Comparison of ENCODE assay signal across 18 mouse cellular contexts in genomic region chr11:6175506-6175905, GRCm38 (mm10). TPM values are rescaled to one million over a fixed set of nuclear protein-coding genes. Genes with fewer than 3 reads are reported as not detected.
A peak's percentile ranks its signal among the peaks of the same experiment; 100 is the strongest.
DNase-seq lines count a peak whose midpoint lies in the region; ATAC-seq and TF ChIP-seq lines count a peak whose summit lies in the region.
"Had no signal": no experiment of that assay in that cellular context is flagged by ENCODE, and none has a peak within 500 bp of the region (broad histone marks: within the 10 kb centered on the region; RNA-seq: fewer than 3 reads in every experiment).

No protein-coding gene starts in this region.

- 25% methylated on average over 1 of the region's 1 CpGs for WGBS in heart, embryonic 12.5 days
- WGBS in heart, embryonic 16.5 days: 14% methylated on average over 1 of the region's 1 CpGs
- WGBS in thymus, adult 2 months: 33% methylated on average over 1 of the region's 1 CpGs

- peaks cover 48% of the 10 kb centered on the region for H3K4me1 ChIP-seq in heart, embryonic 12.5 days (replicated peaks)
- H3K4me1 ChIP-seq in heart, embryonic 16.5 days (ENCODE audit: control insufficient read depth, insufficient read depth, low read length): peaks cover 45% of the 10 kb centered on the region
- peaks cover 22% of the 10 kb centered on the region for H3K4me1 ChIP-seq in thymus, adult 2 months (replicated peaks; ENCODE audit: control insufficient read depth, insufficient read depth, low read length)

- peak overlapping the region; percentile 74; the same call in 1 of the 2 replicates for H3K27ac ChIP-seq in heart, embryonic 12.5 days (ENCODE audit: poor library complexity, severe bottlenecking)
- peak overlapping the region; percentile 82 for H3K27ac ChIP-seq in heart, embryonic 16.5 days (ENCODE audit: low read length)
- no peak overlapping the region for H3K27ac ChIP-seq in thymus, adult 2 months (ENCODE audit: control insufficient read depth, insufficient read depth, low read length)
- H3K27ac ChIP-seq: embryonic facial prominence, embryonic 10.5 days; forebrain, embryonic 13.5 days; hindbrain, embryonic 12.5 days had no signal

- H3K4me2 ChIP-seq in heart, embryonic 12.5 days: no peak overlapping the region
- H3K4me2 ChIP-seq in heart, embryonic 16.5 days (ENCODE audit: low read depth, low read length): no peak overlapping the region
- H3K4me2 ChIP-seq: forebrain, embryonic 13.5 days; hindbrain, embryonic 12.5 days had no signal

- H3K9me3 ChIP-seq in heart, embryonic 12.5 days (replicated peaks): no peaks in the 10 kb centered on the region
- no peaks in the 10 kb centered on the region for H3K9me3 ChIP-seq in heart, embryonic 16.5 days (replicated peaks; ENCODE audit: control insufficient read depth, low read length)
- H3K9me3 ChIP-seq: embryonic facial prominence, embryonic 10.5 days; forebrain, embryonic 13.5 days; hindbrain, embryonic 12.5 days had no signal

- no peak for TF ChIP-seq POLR2A in thymus, adult 2 months (IDR thresholded peaks at IDR 0.05; ENCODE audit: control insufficient read depth, extremely low read depth, insufficient read depth, low read length, poor library complexity)

- no peak overlapping the region for H3K4me3 ChIP-seq in heart, embryonic 12.5 days
- H3K4me3 ChIP-seq in heart, embryonic 16.5 days (ENCODE audit: low read length): no peak overlapping the region
- H3K4me3 ChIP-seq in thymus, adult 2 months (ENCODE audit: control insufficient read depth, insufficient read depth, low read length): no peak overlapping the region
- H3K4me3 ChIP-seq: embryonic facial prominence, embryonic 10.5 days; forebrain, embryonic 13.5 days; hindbrain, embryonic 12.5 days had no signal

- H3K9ac ChIP-seq in heart, embryonic 12.5 days: no peak overlapping the region
- H3K9ac ChIP-seq in heart, embryonic 16.5 days (ENCODE audit: low read length): no peak overlapping the region
- H3K9ac ChIP-seq: forebrain, embryonic 13.5 days; forebrain, postnatal 0 days; hindbrain, embryonic 12.5 days had no signal

- ATAC-seq in heart, embryonic 12.5 days (ENCODE audit: insufficient number of reproducible peaks, low FRiP score): no peak
- ATAC-seq in heart, embryonic 16.5 days (replicated peaks; ENCODE audit: extremely low read depth, insufficient read depth, low FRiP score): no peak; the same call in 1 of the 2 replicates
- ATAC-seq: forebrain, embryonic 13.5 days; forebrain, postnatal 0 days; hindbrain, embryonic 16.5 days; inflammation-experienced regulatory T-cells, adult 6 months had no signal

- no peak for TF ChIP-seq CTCF in thymus, adult 2 months (IDR thresholded peaks at IDR 0.05; ENCODE audit: borderline replicate concordance, control insufficient read depth, extremely low read depth, insufficient read depth, low read length, poor library complexity)

- DNase-seq in heart, postnatal 10 days: no peak
- no peak for DNase-seq in heart, adult 18-20 months
- DNase-seq in thymus, postnatal 14 days: peak; percentile 36
- DNase-seq in thymus, adult 2 months: no peak
- peak; percentile 27 for DNase-seq in splenic B cell, adult 2 months (ENCODE audit: low read depth, low spot score)
- DNase-seq in frontal cortex, postnatal 14 days (ENCODE audit: low spot score in 2 of 2): no peak
- DNase-seq: cerebellum, postnatal 10 days; forebrain, postnatal 0 days; gastrocnemius, postnatal 10 days had no signal

- H3K36me3 ChIP-seq in heart, embryonic 12.5 days: no peaks in the 10 kb centered on the region
- no peaks in the 10 kb centered on the region for H3K36me3 ChIP-seq in heart, embryonic 16.5 days (ENCODE audit: control insufficient read depth, insufficient read depth)
- no peaks in the 10 kb centered on the region for H3K36me3 ChIP-seq in thymus, adult 2 months (ENCODE audit: control insufficient read depth, insufficient read depth, low read length)
- H3K36me3 ChIP-seq in splenic B cell, adult 2 months (ENCODE audit: control insufficient read depth, insufficient read depth, low read length, poor library complexity, severe bottlenecking): no peaks in the 10 kb centered on the region
- H3K36me3 ChIP-seq: hindbrain, embryonic 12.5 days had no signal

- H3K27me3 ChIP-seq in heart, embryonic 12.5 days (replicated peaks): no peaks in the 10 kb centered on the region
- no peaks in the 10 kb centered on the region for H3K27me3 ChIP-seq in heart, embryonic 16.5 days (ENCODE audit: control insufficient read depth, insufficient read depth, low read length)
- no peaks in the 10 kb centered on the region for H3K27me3 ChIP-seq in thymus, adult 2 months (ENCODE audit: control insufficient read depth, insufficient read depth, low read length)
- H3K27me3 ChIP-seq in splenic B cell, adult 2 months (ENCODE audit: control insufficient read depth, insufficient read depth, low read length, poor library complexity, severe bottlenecking): no peaks in the 10 kb centered on the region
- H3K27me3 ChIP-seq: forebrain, embryonic 13.5 days; hindbrain, embryonic 12.5 days had no signal

- intact Hi-C loops in heart, postnatal 10 days (cut with DNase I): no loop called here

RNA-seq across cellular contexts. Expression of gene A730071L15Rik, which starts 24.3 kb away (rescaled TPM):
- 0.54 TPM in 1 of 2 replicates, not detected in the other for polyA plus RNA-seq in heart, embryonic 12.5 days (2016; fragmentation: Nextera tagmentation; extraction: Ambion mirVana)
- under 1 TPM in 1 of 2 experiments, not detected in 1; 0.26 TPM for total RNA-seq in heart, postnatal 10 days (2021)
- polyA plus RNA-seq in heart, embryonic 16.5 days (2015; fragmentation: Nextera tagmentation; extraction: Ambion mirVana): 0.25 and 0.39 TPM in 2 replicates
- total RNA-seq in heart, adult 18-20 months (2021): not detected
- polyA plus RNA-seq in thymus, adult 2 months (2012; rRNA removed): 0.09 and 0.10 TPM in 2 replicates
- total RNA-seq: gastrocnemius, postnatal 10 days had no signal
- polyA plus RNA-seq: adrenal gland, adult 2 months; inflammation-experienced regulatory T-cells, adult 6 months had no signal

RNA-seq across cellular contexts. Expression of gene Nudcd3, which starts 24.7 kb away (rescaled TPM):
- 35.5 and 36.7 TPM in 2 replicates for polyA plus RNA-seq in heart, embryonic 12.5 days (2016; fragmentation: Nextera tagmentation; extraction: Ambion mirVana)
- 10 to 100 TPM; 65.7 to 68.2 TPM for total RNA-seq in heart, postnatal 10 days (2021)
- polyA plus RNA-seq in heart, embryonic 16.5 days (2015; fragmentation: Nextera tagmentation; extraction: Ambion mirVana): 35.9 and 38.8 TPM in 2 replicates
- 10 to 100 TPM; 64.2 to 67.1 TPM for total RNA-seq in heart, adult 18-20 months (2021)
- 52.1 and 62.2 TPM in 2 replicates for polyA plus RNA-seq in thymus, adult 2 months (2012; rRNA removed)

RNA-seq across cellular contexts. Expression of gene Npc1l1, which starts 54.4 kb away (rescaled TPM):
- polyA plus RNA-seq in heart, embryonic 12.5 days (2016; fragmentation: Nextera tagmentation; extraction: Ambion mirVana): 0.05 TPM in 1 of 2 replicates, not detected in the other
- not detected for total RNA-seq in heart, postnatal 10 days (2021)
- polyA plus RNA-seq in heart, embryonic 16.5 days (2015; fragmentation: Nextera tagmentation; extraction: Ambion mirVana): 0.02 and 0.34 TPM in 2 replicates
- total RNA-seq in heart, adult 18-20 months (2021): not detected
- polyA plus RNA-seq in thymus, adult 2 months (2012; rRNA removed): 0.20 and 0.24 TPM in 2 replicates
- total RNA-seq: adrenal gland, adult 2 months; adrenal gland, postnatal 25 days; forebrain, postnatal 0 days had no signal
- polyA plus RNA-seq: embryonic facial prominence, embryonic 10.5 days; forebrain, postnatal 0 days; hindbrain, embryonic 12.5 days; hindbrain, embryonic 16.5 days; inflammation-experienced regulatory T-cells, adult 6 months had no signal

Comparison
In these comparisons a context has a peak if more than half of its experiments do, and no peak if none do; other contexts are left out.
1. DNase-seq: peak in thymus, postnatal 14 days (single experiment) and splenic B cell, adult 2 months (single experiment); none in heart, postnatal 10 days (0 of 2), heart, adult 18-20 months (0 of 2), thymus, adult 2 months (single experiment) and frontal cortex, postnatal 14 days (0 of 2).